ENCODE assay signal across 9 mouse cellular contexts in the genomic region with DNA sequence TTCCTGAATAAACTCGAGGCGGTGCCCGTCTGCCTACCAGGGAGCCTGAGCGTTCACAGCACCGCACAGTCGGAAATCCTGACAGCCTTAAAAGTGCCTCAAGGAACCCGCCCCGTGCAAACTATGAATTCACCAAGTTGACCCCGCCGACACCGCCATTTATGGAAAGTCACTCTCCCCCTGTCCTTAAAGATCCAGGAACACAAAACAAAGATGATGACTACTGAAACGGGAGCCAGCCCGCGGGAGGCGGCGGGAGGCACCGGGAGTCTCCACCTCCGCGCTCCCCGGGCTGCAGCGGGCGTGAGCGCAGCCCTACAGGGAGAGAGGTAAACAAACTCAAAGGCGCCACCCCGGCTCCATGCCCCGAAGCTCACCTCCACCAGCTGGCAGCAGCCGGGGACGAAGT. TPM values are rescaled to one million over a fixed set of nuclear protein-coding genes. Genes with fewer than 3 reads are reported as not detected.
DNase-seq lines count a peak whose midpoint lies in the region; ATAC-seq and TF ChIP-seq lines count a peak whose summit lies in the region.
"Had no signal": no experiment of that assay in that cellular context is flagged by ENCODE, and none has a peak within 500 bp of the region (broad histone marks: within the 10 kb centered on the region; RNA-seq: fewer than 3 reads in every experiment).

No protein-coding gene starts in this region.

- no peak for TF ChIP-seq EP300 in liver, embryonic 14.5 days (IDR thresholded peaks at IDR 0.05; ENCODE audit: low read depth)
- TF ChIP-seq EP300 in stomach, postnatal 0 days (optimal IDR thresholded peaks at IDR 0.05) = no peak

- H3K4me2 ChIP-seq in forebrain, embryonic 14.5 days (ENCODE audit: low read length) = peak overlapping the region; percentile 92
- H3K4me2 ChIP-seq in liver, embryonic 14.5 days (ENCODE audit: low read depth) = peak overlapping the region; percentile 100
- H3K4me2 ChIP-seq in stomach, postnatal 0 days (replicated peaks; ENCODE audit: low read depth) = peak overlapping the region; percentile 82

- no peak for TF ChIP-seq CTCF in liver, embryonic 14.5 days (IDR thresholded peaks at IDR 0.05; ENCODE audit: low read depth)
- 0 out of 2 replicates have a peak, but pooled peaks have one; percentile 14 for TF ChIP-seq CTCF in stomach, postnatal 0 days (IDR thresholded peaks at IDR 0.05; ENCODE audit: low read depth)

- H3K36me3 ChIP-seq in forebrain, embryonic 14.5 days (ENCODE audit: control insufficient read depth, insufficient read depth, low read length) = peaks cover 4% of the 10 kb centered on the region
- H3K36me3 ChIP-seq in liver, embryonic 14.5 days (replicated peaks; ENCODE audit: control insufficient read depth, insufficient read depth, low read depth) = peaks cover 4% of the 10 kb centered on the region
- H3K36me3 ChIP-seq in stomach, postnatal 0 days (ENCODE audit: control insufficient read depth, insufficient read depth, low read length) = no peaks in the 10 kb centered on the region

- 0% methylated on average over 26 of the region's 28 CpGs for WGBS in forebrain, embryonic 14.5 days
- WGBS in liver, embryonic 14.5 days (ENCODE audit: insufficient replicate concordance) = under 1% methylated on average over 28 of the region's 28 CpGs
- 0% methylated on average over 23 of the region's 28 CpGs for WGBS in stomach, postnatal 0 days

- peak overlapping the region; percentile 70; the same call in 1 of the 2 replicates for H3K27ac ChIP-seq in forebrain, embryonic 14.5 days (ENCODE audit: low read depth, low read length)
- peak overlapping the region; percentile 74 for H3K27ac ChIP-seq in liver, embryonic 14.5 days
- H3K27ac ChIP-seq in stomach, postnatal 0 days (replicated peaks) = peak overlapping the region; percentile 98

- DNase-seq in layer of hippocampus, adult 11-12 months (ENCODE audit: low spot score) = peak; percentile 47
- no peak for DNase-seq in layer of hippocampus, adult 18-20 months (ENCODE audit: low spot score in 2 of 2)
- peak; percentile 66 for DNase-seq in ZHBTc4 (ENCODE audit: low read depth, low spot score)
- DNase-seq in forebrain, embryonic 14.5 days (ENCODE audit: low spot score) = peak; percentile 34
- peak in 1 of 3 experiments; percentile 49 for DNase-seq in liver, embryonic 14.5 days (ENCODE audit: low read depth in 3 of 3, low spot score in 3 of 3)
- DNase-seq in stomach, postnatal 0 days (ENCODE audit: low spot score) = no peak
- no peak for DNase-seq in spleen, postnatal 4 days (ENCODE audit: low spot score in 2 of 2)
- no peak for DNase-seq in ovary, postnatal 10 days (ENCODE audit: low spot score)

- ATAC-seq in forebrain, embryonic 14.5 days = peak; percentile 68
- ATAC-seq in liver, embryonic 14.5 days (ENCODE audit: insufficient read depth) = peak; percentile 86
- ATAC-seq in stomach, postnatal 0 days (ENCODE audit: low FRiP score, low TSS enrichment) = peak; percentile 87

- H3K9ac ChIP-seq in forebrain, embryonic 14.5 days (ENCODE audit: low read length) = peak overlapping the region; percentile 78
- H3K9ac ChIP-seq in liver, embryonic 14.5 days (replicated peaks) = peak overlapping the region; percentile 71
- H3K9ac ChIP-seq in stomach, postnatal 0 days (ENCODE audit: low read length) = peak overlapping the region; percentile 90

- H3K27me3 ChIP-seq in forebrain, embryonic 14.5 days (replicated peaks; ENCODE audit: control insufficient read depth, insufficient read depth, low read length) = no peaks in the 10 kb centered on the region
- H3K27me3 ChIP-seq in liver, embryonic 14.5 days (ENCODE audit: control insufficient read depth, insufficient read depth, low read length) = no peaks in the 10 kb centered on the region
- no peaks in the 10 kb centered on the region for H3K27me3 ChIP-seq in stomach, postnatal 0 days (ENCODE audit: control insufficient read depth, insufficient read depth, low read length)

- H3K9me3 ChIP-seq in forebrain, embryonic 14.5 days (replicated peaks; ENCODE audit: control insufficient read depth, low read length) = no peaks in the 10 kb centered on the region
- no peaks in the 10 kb centered on the region for H3K9me3 ChIP-seq in liver, embryonic 14.5 days (ENCODE audit: control insufficient read depth, low read length)
- H3K9me3 ChIP-seq in stomach, postnatal 0 days (ENCODE audit: control insufficient read depth, low read length) = no peaks in the 10 kb centered on the region

- peak overlapping the region; percentile 71 for H3K4me3 ChIP-seq in forebrain, embryonic 14.5 days (ENCODE audit: low read depth, low read length)
- H3K4me3 ChIP-seq in liver, embryonic 14.5 days (ENCODE audit: insufficient read depth in 1 of 2, low read depth in 2 of 2, low read length in 2 of 2) = peak overlapping the region; percentile 97
- peak overlapping the region; percentile 91 for H3K4me3 ChIP-seq in stomach, postnatal 0 days (ENCODE audit: low read depth, low read length)

- peaks cover 27% of the 10 kb centered on the region for H3K4me1 ChIP-seq in forebrain, embryonic 14.5 days (ENCODE audit: control insufficient read depth, insufficient read depth, low read length)
- H3K4me1 ChIP-seq in liver, embryonic 14.5 days (replicated peaks; ENCODE audit: control insufficient read depth in 2 of 2, insufficient read depth in 2 of 2, low read length in 1 of 2) = peaks cover 10 to 21% of the 10 kb centered on the region in 2 experiments
- H3K4me1 ChIP-seq in stomach, postnatal 0 days (replicated peaks; ENCODE audit: control insufficient read depth, insufficient read depth) = 0 out of 2 replicates have a peak, but pooled peaks cover 5% of the 10 kb centered on the region

RNA-seq across cellular contexts. Expression of gene Mat2b, which starts 2.9 kb away (rescaled TPM):
- 100 to 1,000 TPM; 120 to 130 TPM for total RNA-seq in layer of hippocampus, adult 18-20 months (2021)
- polyA plus RNA-seq in forebrain, embryonic 14.5 days (2014; fragmentation: Nextera tagmentation; extraction: Ambion mirVana) = 86.4 and 89.2 TPM in 2 replicates
- polyA plus RNA-seq in liver, embryonic 14.5 days (2012; rRNA removed) = 21.9 and 30.3 TPM in 2 replicates
- 58.2 and 61.4 TPM in 2 replicates for polyA plus RNA-seq in liver, embryonic 14.5 days (2014; fragmentation: Nextera tagmentation; extraction: Ambion mirVana)
- polyA plus RNA-seq in stomach, postnatal 0 days (2015; fragmentation: Nextera tagmentation; extraction: Ambion mirVana) = 87.4 and 87.9 TPM in 2 replicates

RNA-seq across cellular contexts. Expression of gene Hmmr, which starts 41.1 kb away (rescaled TPM):
- total RNA-seq in layer of hippocampus, adult 18-20 months (2021) = under 1 TPM in 1 of 2 experiments, not detected in 1; 0.15 TPM
- polyA plus RNA-seq in forebrain, embryonic 14.5 days (2014; fragmentation: Nextera tagmentation; extraction: Ambion mirVana) = 21.0 and 21.1 TPM in 2 replicates
- polyA plus RNA-seq in liver, embryonic 14.5 days (2012; rRNA removed) = 23.1 and 31.0 TPM in 2 replicates
- 56.0 and 58.7 TPM in 2 replicates for polyA plus RNA-seq in liver, embryonic 14.5 days (2014; fragmentation: Nextera tagmentation; extraction: Ambion mirVana)
- polyA plus RNA-seq in stomach, postnatal 0 days (2015; fragmentation: Nextera tagmentation; extraction: Ambion mirVana) = 7.9 and 11.5 TPM in 2 replicates
- total RNA-seq: gastrocnemius, adult 8-10 months had no signal

RNA-seq across cellular contexts. Expression of gene Nudcd2, which starts 41.4 kb away (rescaled TPM):
- total RNA-seq in layer of hippocampus, adult 18-20 months (2021) = 10 to 100 TPM; 17.0 to 19.9 TPM
- polyA plus RNA-seq in forebrain, embryonic 14.5 days (2014; fragmentation: Nextera tagmentation; extraction: Ambion mirVana) = 87.3 and 98.2 TPM in 2 replicates
- 21.0 and 29.2 TPM in 2 replicates for polyA plus RNA-seq in liver, embryonic 14.5 days (2012; rRNA removed)
- 79.6 and 82.8 TPM in 2 replicates for polyA plus RNA-seq in liver, embryonic 14.5 days (2014; fragmentation: Nextera tagmentation; extraction: Ambion mirVana)
- 79.8 and 83.1 TPM in 2 replicates for polyA plus RNA-seq in stomach, postnatal 0 days (2015; fragmentation: Nextera tagmentation; extraction: Ambion mirVana)

Comparison
In these comparisons a context has a peak if more than half of its experiments do, and no peak if none do; other contexts are left out.
1. DNase-seq: peak in layer of hippocampus, adult 11-12 months (single experiment), ZHBTc4 (single experiment) and forebrain, embryonic 14.5 days (single experiment); none in layer of hippocampus, adult 18-20 months (0 of 2), stomach, postnatal 0 days (single experiment), spleen, postnatal 4 days (0 of 2) and ovary, postnatal 10 days (single experiment).
2. Peak in every context shown above with its lines, with median percentiles within 50 percentile points of each other: ATAC-seq, H3K27ac ChIP-seq, H3K4me2 ChIP-seq, H3K4me3 ChIP-seq and H3K9ac ChIP-seq.